Mouse (Mus musculus): ENCODE measurements around the gene Olfr12.

Gene Olfr12

DNA sequence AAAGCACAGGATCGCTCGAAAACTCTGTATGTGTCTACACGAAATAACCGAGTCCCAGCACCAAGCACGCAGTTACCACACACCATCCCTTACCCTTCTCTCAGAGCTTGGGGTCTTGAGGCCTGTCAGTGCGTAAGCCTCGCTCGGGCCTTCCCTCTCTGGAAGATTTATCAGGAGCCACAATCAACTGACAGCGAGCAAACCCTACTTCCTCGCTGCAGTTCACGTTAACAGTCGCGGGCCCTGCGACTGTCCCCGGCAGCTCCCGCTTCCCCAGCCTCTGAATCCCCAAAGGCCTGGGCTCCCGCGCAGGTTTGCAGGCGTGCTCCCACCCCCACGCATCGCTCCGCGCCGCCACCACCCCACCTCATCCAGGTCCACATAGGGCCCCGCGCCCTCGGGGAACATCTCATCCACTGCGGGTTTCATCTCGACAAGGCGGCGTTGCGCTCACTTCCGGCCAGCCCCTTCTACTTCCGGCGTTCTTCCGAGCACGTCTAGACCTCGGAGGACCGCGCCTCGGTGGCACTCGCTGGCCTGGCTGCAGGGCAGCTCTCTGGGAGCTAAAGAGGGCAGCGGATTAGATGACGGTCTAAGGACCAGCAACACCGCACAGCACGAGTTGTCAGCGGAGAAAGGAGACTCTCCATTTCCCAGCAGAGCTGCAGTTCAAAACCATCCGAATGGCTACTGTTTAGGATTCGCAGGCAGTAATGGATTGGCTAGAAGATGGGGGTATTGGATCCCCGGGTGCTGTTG is 24.1 kb downstream of the Olfr12 start, which contains the start of gene Cops9:
Gene Cops9, minus strand, starts transcription at position 472 of the 759 bp plus-strand sequence.
- DNase-seq: peak; percentile 86 to 91

DNA sequence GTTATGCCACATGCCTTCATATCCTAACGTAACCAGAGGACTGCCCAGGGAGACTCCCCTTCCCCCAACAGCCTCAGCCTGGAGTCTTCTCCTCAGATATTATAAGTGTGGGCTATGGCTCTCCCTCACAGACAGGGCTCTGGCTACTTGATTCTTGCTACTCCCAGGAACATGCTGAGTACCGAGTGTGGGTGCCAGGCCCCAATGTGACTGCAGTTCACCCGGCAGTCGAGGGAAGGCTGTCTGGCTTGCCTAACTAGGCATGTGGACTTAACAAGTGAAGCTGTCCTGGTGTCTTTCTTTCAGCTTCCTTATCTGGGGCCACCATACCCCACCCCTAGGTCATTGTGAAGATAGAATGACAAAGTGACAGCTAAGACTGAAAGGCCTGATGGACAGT is 26.1 kb downstream of the Olfr12 start:
- DNase-seq: no peak

DNA sequence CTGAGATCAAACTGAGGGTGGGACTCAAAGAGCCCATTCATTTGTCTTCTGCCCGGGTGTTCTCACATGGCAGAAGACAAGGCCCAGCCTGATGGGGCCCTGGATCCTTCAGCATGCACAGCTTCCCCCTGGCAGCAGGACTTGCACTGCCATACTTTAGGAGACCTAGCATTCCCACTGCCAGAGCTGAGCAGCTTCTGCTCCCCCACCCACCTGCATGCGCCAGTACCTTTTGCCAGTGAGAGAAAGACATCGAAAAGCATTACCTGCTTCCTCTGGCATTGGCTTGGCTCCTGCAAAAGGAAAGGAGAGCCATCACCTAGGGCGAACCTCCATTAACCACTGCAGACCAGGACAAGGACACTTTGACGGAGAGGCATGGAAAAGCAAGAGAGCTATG is 27.3 kb downstream of the Olfr12 start:
- DNase-seq: no peak

DNA sequence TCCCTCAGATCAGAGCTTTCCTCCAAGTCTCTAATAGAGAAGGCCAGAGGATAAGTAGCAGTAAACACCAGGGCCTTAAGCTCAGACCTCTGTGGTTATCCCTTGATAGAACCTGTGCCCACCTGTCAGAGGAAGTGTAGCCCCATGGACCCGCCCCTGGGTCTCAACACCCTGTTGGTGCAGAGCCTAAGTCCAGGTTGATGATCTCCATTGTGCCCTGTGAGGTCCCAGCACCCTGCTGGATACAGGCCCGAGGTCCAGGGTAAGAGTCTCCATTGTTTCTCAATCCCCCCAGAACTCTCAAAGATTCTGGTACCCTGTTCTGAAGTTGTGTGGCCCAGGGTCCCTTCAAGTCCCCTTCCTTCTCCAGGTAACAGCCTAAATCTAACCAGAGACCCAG is 28.5 kb downstream of the Olfr12 start:
- DNase-seq: no peak

DNA sequence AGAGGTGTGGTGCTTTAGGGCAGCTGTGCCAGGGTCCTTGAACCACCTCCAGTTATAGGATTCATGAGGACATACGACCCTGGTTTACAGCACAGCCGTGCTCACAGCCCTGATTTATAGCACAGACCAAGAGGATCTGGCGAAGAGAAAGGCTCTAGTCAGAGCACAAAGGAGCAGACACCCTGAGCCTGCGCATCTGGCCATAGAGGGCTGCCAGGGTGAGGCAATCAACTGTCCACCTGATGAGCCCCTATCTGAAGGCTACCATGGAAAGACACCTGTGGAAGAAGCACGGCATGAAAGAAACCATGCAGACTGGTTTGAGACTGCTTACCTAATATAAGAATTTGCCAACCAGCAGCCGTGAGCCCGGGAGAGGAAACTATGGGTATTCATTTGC is 29.0 kb downstream of the Olfr12 start:
- no peak for DNase-seq

DNA sequence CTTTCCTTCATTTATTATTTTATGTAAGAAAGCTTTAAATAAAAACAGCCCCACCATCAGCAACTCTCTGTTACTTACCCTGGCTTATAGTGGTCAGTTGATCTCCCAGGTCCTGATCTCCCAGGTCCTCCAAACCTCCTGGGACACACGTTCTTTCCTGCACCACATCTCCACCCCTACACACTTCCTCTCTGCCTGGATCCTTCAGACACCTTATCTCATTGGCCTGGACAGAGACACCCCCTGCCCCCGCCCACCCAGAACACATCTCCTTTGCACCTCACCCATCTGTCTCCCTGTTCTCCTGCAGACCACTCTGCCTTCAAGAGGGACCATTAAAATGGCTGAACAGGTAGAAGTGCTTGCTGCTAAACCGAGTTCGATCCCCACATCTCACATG is 29.4 kb downstream of the Olfr12 start:
- DNase-seq: no peak

DNA sequence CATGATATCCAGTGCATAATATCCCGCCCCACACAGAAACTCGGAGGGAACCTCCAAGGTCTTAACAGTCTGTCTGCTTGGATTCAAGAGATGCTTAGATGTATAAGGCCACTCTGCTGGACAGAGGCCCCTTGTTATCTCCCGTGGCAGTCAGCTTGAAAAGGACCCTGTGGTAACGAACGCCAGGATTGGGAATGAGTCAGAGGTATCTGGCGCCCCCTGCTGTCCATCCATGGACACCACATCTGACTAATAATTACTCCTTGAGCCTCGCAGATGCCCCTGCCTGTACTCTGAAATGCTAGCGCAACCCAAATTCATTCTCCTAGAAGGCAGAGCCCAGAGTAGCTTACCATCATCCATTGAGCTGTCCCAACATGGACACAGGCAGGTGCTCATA is 30.2 kb downstream of the Olfr12 start:
- DNase-seq: peak; percentile 26 to 64

DNA sequence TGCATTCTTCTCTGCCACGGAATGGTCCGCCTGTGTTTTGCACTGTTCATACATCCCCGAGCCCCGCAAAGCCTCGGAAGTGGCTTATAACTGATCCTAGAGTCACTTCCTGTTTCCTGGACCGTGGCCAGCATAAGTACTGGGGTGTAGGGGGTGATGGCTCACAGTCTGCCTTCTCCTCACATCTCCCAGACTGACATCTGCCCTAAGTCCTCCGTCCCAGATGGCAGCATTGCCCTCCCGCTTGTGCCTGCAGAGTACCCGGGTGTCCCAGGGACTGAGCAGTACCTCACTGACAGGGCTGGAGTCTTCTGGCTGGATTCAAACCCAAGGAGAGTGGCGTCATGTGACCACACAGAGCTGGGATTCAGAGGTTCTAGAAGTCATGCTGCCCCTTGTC is 30.6 kb downstream of the Olfr12 start:
- DNase-seq: no peak

DNA sequence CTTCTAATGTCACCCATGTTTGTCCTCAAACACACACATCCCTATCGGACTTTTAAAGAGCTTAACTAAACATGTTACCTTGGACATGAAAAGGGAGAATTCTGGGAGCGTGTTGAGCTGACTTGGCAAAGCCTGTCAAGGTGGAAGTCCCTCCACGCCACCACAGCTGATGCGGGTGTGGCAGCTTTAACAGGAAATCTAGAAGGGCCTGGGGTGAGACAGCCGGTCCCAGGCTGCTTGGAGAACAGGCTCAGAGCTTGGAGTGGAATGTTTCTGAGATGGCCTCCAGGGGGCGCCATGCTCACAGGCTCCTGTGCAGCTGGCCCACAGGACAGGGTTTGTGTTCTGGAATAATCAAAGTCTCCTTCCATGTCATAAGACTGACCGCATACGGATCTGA is 31.1 kb downstream of the Olfr12 start, which contains the start of gene Otos:
Gene Otos, minus strand, starts transcription at position 169 of the 400 bp plus-strand sequence.
- peak; percentile 47 to 59 for DNase-seq

DNA sequence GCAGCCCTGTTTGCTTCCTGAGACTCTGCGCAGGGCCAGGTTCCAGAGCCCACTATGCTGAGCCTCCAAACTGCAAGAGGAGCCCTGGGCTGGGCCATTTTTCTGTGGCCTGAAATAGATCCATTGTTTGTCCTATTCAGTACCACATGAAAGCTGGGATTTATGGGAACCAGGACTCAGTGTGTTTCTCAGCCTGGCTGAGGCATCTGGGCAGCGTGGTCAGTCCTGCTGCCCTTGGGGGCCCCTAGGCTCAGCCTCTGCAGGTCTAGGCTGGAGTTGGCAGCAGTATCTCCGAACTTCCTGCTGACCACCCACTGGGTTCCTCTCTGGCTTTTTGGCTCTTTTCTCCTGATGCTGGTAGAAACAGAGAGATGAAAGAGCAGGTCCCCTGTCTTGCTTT is 33.9 kb downstream of the Olfr12 start:
- DNase-seq: no peak

DNA sequence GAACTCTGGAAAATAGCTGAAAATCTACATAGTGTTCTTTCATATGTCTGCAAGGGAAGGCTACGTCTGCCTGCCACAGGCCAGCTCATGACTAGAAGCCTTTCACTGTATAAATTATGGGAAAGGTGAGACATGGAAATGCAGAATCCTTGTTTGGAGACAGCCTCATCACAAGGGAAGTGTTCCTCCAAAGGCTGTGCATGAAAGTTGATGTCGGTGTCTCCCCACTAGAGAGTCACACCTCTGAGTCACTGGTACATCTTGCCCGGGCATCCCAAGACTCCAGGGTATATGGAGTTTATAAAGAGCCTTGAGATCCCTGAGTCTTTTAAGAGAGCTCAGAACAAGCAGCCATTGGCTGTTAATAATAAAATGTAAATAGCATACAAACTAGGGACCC is 35.6 kb downstream of the Olfr12 start:
- no peak for DNase-seq

DNA sequence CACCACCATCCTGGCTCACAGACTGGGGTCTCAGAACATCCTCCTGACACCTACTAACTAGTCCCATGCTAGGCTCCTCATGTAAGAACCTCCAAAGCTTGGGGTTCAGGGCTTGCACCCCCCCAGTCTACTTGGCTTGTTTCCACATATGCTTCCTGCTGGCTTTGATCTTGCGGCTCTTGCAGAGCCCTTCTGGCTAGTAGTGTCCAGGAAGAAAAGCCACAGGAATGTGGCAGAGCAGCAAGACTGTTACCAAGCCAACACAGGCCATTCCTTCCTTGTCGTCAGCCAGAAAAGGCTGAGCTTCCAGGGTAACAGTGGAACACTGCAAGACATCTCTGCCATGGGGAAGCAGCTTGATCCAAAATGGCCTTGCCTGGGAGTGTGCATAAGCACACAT is 37.1 kb downstream of the Olfr12 start:
- no peak for DNase-seq

DNA sequence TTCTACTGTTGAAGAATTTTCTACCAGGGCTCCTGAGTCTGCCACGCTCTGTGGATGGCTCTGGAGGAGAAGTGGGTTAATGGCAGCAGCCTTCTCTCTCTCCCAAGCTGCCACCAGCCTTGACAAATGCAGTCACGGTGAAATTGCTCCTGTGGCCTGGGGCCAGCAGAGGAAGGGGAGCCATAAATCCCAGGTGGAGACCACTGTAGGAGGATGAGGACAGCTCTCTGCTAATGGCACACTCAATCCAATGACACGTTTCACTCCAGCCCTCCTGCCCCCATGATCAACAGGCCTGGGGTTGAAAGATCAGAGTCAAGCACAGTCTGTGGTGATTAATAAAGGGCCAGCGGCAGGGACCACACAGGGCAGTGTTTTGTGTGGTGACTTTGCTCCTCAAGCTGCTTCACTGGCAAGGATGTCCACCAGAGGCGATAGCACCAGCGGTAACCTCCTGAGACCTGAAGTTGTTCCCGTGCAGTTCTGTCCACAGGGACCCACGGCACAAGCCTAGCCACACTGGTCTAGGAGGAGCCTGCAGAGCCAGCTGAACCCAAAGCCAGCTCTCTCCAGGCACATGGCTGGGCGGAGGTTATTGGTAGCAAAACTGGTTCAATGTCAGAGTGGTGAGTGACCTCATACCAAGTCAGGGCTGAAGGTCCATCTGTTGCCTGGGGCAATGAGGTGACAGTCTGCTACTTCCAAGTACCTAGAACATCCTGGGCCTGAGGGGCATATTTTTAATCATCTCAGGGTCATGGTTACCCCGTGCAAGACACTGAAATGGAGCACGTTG is 39.6 kb downstream of the Olfr12 start:
- no peak for DNase-seq

DNA sequence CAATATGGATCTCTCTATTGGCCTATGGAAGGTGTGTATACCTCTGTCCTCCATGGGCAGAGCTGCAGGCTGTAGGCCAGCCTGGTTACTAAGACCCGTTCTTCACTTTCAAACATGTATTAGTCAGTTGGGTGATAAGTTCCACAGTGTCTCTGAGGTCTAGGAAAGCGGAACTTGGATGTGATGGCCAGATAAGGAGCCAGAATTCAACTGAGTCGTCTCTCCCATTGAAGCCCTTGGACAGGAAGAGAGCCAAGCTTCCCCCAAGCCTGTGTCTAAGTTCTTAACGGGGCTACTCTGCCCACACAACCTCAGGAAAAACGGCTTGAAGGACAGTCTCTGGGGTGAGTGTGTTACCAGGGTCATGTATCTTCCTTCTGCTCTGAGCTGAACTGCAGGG is 41.8 kb downstream of the Olfr12 start:
- no peak for DNase-seq

DNA sequence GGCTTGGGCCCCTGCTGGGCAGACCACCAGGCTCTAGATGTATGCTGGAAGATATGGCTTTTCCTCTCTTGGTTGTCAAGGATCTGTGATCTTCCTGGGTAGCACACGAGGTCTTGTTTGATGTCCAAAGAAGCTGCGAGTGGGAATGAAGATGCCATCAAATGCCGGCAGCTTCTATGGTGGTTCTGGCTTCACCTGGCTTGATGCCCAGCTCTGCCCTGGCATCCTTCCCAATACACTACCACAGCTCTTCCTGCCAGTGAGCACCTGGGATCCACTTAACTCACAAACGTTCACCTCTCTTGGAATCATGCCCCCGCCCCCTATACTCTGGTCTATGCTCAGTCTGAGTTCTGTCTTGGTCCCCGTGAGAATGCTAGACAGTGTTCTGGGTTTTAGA is 49.5 kb downstream of the Olfr12 start:
- peak in 1 of 2 experiments; percentile 21 for DNase-seq

DNA sequence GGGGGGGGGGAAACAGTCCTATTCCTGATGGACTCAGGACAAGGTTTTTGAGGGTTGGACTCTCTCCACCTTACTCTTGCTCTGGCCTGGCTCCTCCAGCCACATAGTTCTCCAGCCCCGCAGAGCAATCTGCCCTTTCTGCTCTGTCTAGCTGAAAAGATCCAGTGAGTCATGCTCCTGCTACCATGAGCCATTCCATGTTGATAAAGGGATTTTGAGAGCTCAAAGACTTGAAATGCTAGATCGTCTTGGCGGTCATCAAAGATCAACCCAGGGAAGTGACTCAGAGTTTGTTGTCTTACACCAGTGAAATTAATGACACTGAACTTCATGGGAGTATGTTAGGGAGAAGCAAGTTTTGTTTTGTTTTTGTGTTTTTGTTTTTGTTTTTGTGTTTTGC is 51.8 kb downstream of the Olfr12 start:
- no peak for DNase-seq

DNA sequence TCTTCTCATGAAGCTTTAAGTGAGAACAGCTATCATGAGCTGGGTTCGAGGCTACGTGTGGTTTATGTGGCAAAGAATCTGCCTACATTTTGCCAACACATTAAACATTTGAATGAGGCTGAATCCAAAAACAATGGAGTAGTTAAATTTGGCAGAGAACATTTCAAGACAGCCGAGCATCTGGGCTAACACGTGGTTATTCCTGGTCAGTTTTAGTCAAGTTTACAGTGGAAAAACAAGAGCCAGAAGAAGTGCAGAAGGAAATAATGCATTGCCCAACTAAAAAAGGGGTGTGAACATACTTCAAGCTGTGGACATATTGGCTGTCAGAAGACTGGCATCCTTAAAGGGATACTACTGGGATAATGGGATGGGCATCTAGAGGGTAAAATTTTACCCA is 53.7 kb downstream of the Olfr12 start:
- no peak for DNase-seq
